Mouse (Mus musculus) kidney, adult 11 months (tissue): ENCODE measurements around the gene Gm49383.
"Not testable (repeated sequence)": the region's sequence is repeated elsewhere in the genome, so short reads cannot be mapped to it uniquely, and the experiment has no call there.

Experiments
- DNase-seq: peaks from one replicate; pipeline ENCODE4 v3.0.0; 2022

Gene Gm49383

GRCm38 (mm10) chr12:69198164-69198535, 1.2 kb upstream of the Gm49383 start, which contains the start of gene Dnaaf2:
Gene Dnaaf2, minus strand, starts transcription at chr12:69198429.
- DNase-seq, result peak; percentile 81

- DNase-seq, result peak; percentile 33
These were observed 667 bp upstream of the Gm49383 start for GRCm38 (mm10) chr12:69197378-69198163.

GRCm38 (mm10) chr12:69192637-69193036, 4.3 kb downstream of the Gm49383 start:
- no peak for DNase-seq

GRCm38 (mm10) chr12:69191396-69191795, 5.5 kb downstream of the Gm49383 start:
- DNase-seq, result no peak

- DNase-seq, result no peak
These were observed 6.4 kb downstream of the Gm49383 start for GRCm38 (mm10) chr12:69190522-69190921.

GRCm38 (mm10) chr12:69190074-69190473, 6.8 kb downstream of the Gm49383 start:
- DNase-seq, result no peak

- DNase-seq, result peak; percentile 61
These were observed 10.0 kb downstream of the Gm49383 start for GRCm38 (mm10) chr12:69186811-69187471.

- no peak for DNase-seq
These were observed 11.5 kb downstream of the Gm49383 start for GRCm38 (mm10) chr12:69185371-69185770.

- DNase-seq, result peak; percentile 36
These were observed 12.3 kb downstream of the Gm49383 start for GRCm38 (mm10) chr12:69184342-69185295.

GRCm38 (mm10) chr12:69183583-69184308, 13.2 kb downstream of the Gm49383 start, which contains the start of the genes Rpl36al and Mgat2:
Gene Rpl36al, minus strand, starts transcription at chr12:69184083.
Gene Mgat2, plus strand, starts transcription at chr12:69184157.
- peak; percentile 96 for DNase-seq

- DNase-seq, result no peak
These were observed 15.1 kb downstream of the Gm49383 start for GRCm38 (mm10) chr12:69181800-69182199.

GRCm38 (mm10) chr12:69179371-69179770, 17.5 kb downstream of the Gm49383 start:
- DNase-seq, result no peak

- no peak for DNase-seq
These were observed 19.4 kb downstream of the Gm49383 start for GRCm38 (mm10) chr12:69177526-69177925.

- no peak for DNase-seq
These were observed 20.9 kb downstream of the Gm49383 start for GRCm38 (mm10) chr12:69175975-69176374.

GRCm38 (mm10) chr12:69171307-69171706, 25.6 kb downstream of the Gm49383 start:
- DNase-seq, result no peak

GRCm38 (mm10) chr12:69168461-69169106, 28.3 kb downstream of the Gm49383 start, which contains the start of gene Lrr1:
Gene Lrr1, plus strand, starts transcription at chr12:69168814.
- peak; percentile 90 for DNase-seq

- no peak for DNase-seq
These were observed 29.0 kb downstream of the Gm49383 start for GRCm38 (mm10) chr12:69167656-69168460.

- DNase-seq, result not testable (repeated sequence)
These were observed 29.9 kb downstream of the Gm49383 start for GRCm38 (mm10) chr12:69166861-69167581.

- DNase-seq, result no peak
These were observed 32.0 kb downstream of the Gm49383 start for GRCm38 (mm10) chr12:69164904-69165303.

- DNase-seq, result not testable (repeated sequence)
These were observed 33.3 kb downstream of the Gm49383 start for GRCm38 (mm10) chr12:69163586-69163985.
